Mouse (Mus musculus) layer of hippocampus, postnatal 36 days (tissue): ENCODE data around the gene Gzf1. TPM values are rescaled to one million over a fixed set of nuclear protein-coding genes. Genes with fewer than 3 reads are reported as not detected.

ENCODE experiments used
- DNase-seq, 2 experiments: peaks; one replicate each; pipeline ENCODE4 v3.0.0; 2022
- total RNA-seq, 2 experiments: library from RNA; stranded (reverse); gene quantifications; 2 replicates each; pipeline ENCODE4 v1.2.3; 2021

Gene Gzf1
- total RNA-seq, result 10 to 100 TPM; 32.5 to 33.2 TPM

DNA sequence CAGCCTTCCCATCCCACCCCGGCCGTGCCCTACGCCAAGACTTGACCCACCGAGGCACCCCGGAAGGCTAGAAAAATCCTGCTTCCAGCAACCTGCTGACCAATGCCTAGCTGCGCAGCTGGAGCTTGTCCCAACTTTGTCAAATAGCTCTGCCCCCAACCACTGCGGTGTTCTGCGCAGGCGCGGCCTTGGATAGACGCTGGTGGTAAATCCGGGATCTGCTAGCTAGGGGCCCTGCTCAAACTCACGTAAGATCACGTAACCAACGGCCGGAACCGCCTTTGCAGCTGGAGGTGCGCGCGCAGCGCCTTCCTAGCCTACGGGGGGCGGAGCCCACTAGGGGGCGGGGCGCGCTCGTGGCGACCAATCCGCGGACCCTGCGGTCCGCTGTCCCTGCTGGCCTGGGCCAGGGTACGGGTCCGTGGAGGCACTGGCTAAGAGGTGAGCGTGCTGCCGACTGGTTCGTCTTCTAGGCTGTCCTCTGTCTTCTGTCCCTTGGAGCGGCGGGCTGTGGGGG, at the start of gene Gzf1:
Gene Gzf1 (plus strand): TSS at position 249 of the 517 bp plus-strand sequence.
- peak; percentile 98 to 99 for DNase-seq

DNA sequence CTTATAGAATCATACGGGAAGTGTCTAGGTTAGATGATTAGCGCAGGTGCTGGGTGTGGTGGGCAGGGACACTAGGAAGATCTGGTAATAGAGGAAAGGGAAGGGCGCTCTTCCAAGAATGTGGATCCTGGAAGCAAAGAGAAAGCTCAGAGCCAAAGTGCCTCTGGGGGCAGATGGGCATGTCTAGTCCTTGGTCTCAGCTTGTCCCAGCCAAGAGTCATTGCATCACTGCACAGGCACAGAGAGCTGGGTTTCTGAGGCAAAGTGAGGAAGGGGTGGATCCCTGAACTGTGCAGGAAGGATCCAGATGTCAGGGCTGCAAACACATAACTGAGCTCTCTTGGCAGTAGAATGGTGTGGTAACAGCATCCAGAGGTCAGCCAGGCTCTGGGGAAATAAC, 49.2 kb upstream of the Gzf1 start:
- no peak for DNase-seq

DNA sequence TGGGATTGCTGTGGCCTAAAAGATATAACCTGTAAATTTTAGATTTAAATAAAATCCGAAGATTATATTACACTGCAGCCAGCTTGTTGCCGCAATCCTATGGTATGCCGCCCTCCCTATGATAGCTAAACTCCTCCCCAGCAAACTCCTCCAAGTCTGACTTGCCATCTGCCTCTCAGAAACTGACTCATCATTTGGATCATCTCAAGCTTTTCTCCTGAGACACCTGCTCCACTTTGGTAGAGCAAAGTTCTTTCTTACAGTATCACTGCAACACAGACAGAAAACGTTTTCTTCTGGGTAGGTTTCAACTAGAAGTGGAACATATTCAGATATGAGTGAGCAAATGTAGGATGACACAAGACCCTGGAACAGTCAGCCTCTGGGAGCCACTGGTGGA, 46.4 kb upstream of the Gzf1 start:
- DNase-seq, result peak in 1 of 2 experiments; percentile 16

DNA sequence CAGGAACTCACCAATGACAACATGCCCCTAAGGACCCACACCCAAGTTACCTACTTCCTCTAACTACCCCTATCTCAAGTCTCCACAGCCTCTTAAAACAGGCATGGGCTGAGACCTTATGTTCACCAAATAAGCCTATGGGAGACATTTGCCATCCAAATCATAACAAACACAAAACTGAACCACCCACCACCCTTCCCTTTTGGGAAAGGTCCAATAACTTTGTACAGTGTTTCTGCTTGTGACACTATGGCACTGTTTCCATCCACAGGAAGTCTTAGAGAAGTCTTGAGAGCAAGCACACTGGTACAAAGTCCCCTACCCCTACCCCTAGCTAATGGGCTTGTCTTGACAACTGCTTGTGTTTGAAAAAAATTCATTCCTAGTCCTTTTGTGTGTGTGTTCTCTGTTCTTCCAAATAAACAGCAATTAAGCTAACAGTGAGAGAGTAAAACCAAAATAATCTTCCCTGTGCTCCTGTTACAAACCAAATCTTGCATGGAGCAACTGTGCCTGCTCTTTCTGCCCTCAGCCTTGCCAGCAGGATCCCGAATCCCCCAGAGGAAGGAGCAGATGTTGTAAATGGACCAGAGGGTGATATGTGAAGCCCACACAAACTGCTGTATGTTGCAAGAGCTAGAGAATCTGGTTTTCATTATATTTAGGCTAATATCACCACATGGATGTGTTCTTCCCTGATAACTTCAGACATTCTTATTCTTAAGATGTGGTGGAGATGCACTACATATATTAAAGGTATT, 38.0 kb upstream of the Gzf1 start:
- no peak for DNase-seq

DNA sequence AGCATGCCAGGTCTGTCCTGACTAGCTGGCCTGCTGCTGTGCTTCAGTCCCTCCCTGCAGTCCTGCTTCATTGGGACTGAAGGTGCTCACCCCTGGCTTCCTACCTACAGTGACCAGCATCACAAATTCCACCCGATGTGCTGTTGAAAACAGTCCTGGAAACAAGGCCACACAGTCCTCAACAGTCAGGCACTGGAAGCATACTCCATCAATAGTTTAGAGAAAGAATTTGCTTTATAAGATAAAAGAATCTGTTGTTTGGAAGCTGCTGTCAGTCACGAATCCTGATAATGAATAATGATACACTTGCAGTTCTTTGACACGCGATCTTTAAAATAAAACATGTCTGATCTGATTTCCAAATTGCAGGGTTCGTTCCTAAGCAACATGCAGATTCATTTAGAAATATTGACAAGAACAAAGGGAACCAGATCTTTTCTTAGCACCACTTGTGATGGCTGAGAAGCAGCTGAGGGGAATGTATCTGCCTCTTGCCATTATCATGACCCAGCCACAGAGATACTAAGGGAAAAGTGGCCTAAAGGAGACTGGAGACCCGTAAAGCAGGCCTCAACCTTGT, 36.3 kb upstream of the Gzf1 start:
- DNase-seq, result no peak

DNA sequence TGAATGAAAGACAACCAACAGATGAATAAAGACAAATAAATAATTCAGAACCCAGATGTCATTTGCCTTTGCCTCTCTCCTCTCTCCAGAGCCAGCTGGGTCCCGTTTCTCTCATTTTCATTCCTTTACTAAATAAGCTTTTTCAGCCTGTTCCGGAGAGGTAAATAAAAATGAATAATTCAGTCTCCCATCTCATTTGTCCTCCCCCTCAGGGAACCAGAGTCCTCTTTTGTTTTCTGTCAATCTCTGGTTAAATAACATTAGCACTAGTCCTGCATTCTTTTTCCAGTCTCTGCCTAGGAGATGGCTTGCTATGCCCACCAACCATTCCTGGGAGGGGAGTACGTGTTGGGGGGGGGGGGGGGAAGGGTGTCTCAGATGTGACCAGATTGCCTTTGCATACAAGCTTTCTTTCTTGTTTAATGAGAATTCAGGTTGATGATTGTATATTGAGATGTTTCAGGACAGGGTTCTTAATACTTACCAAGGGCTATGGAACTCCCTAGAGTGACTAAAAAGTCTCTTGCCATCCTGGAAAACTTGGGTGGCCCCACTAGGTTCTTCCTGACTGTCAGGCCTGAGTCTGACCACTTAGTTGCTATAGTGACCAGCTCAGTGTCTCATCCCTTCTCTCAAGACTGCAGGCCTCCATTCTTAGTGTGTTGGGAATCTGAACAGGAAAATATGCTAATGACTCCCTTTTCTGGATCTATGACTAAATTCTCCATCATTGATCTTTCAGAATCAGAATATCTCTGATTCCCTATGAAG, 30.1 kb upstream of the Gzf1 start:
- DNase-seq, result no peak

DNA sequence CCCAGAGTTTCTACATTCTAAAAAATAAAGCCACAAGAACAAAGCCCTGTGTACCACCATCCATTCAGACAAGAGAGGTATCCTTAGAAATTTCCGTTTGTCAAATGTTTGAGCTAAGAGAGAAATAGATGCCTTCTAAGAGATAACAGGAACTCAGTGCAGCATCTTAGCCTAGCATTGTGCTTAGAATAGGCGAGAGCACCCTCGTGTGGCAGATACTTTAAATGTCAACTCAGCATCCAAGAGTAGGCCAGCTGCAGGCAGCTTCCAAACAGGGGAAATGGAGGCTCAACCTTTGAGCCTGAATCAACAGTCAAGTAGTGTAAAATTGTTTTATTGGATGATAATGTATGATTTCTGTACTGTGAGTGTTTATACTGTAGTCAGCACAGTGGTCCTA, 25.9 kb upstream of the Gzf1 start:
- peak; percentile 58 to 60 for DNase-seq

DNA sequence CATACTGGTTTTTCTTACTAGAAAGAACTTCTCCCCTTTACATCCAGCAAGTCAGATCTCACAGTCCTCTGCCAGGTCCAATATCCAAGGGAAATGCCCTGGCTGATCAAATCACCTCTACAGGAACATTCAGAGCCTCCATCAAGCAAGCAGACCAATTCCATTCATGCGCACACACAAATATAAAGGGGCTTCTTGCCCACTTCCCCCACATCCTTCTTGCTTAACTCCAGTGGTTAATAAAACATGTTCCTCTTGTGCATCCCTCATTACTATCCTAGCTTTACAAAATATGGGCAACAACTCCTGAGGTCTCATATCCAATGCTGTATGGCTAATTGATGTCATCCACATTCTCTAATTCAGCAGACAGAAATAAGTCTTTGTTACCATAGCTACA, 17.4 kb upstream of the Gzf1 start:
- DNase-seq, result no peak

DNA sequence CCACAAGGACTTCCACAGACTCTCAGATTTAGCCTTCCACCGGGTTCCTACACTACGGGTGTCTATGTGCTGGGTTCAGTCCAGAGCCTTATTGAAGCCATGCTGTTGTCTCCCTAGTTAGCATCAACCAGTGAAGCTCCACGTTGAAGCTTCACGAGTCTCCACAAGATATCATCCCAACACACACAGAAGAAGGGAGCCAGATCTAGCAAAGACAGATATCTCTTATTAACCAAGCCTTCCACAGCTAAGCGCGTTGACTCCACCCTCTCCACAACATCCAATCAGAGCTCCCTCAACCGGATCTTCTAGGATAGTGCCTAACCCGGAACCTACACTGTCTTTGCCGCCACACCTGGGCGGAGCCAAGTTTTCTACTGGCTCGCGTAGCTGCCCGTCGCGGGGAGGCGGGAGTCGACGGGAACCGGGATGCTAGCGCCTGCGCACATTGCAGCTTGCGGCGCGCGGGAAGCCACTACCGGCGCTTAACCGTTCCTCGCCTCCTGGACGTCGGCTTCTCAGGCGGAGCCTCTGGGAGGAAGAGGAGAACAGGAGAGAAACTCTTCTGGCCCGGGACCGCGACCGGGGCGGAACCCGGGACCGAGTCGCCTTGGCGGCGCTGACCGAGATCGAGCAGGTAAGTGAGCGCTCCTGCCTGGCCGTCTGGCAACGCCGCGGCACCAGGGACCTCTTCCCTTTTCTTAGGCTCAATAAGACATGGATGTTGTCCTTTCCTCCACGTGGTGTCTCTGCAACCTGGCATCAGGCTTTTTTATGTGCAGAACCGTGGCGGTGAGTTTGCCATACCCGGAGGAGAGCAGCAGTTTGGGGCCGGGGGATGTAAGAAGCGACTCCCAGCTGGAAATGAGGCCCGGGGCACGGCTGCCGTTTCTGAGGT, 8.4 kb upstream of the Gzf1 start, which contains the start of gene Nxt1:
Gene Nxt1 (plus strand): TSS at position 403 of the 898 bp plus-strand sequence.
- DNase-seq, result peak; percentile 99 to 100

DNA sequence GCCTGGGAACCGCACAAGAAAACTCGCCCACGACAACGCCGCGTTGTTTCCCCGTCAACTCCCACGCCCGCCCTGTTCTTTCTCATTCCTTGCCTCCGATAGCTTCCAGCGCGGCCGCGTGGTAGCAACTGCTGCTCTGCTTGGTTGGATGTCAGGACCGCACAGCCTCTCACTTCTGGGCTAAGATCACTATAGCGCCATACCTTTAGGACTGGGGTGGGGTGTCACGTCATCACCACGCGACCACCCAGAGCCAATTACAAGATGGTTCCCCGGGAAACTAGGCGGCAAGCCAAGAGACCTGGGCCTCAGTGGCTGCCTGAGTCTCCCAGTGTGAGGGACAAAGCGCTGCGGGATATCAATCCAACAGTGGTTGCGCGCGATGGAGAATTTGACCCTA, 3.0 kb upstream of the Gzf1 start:
- peak; percentile 75 to 83 for DNase-seq

DNA sequence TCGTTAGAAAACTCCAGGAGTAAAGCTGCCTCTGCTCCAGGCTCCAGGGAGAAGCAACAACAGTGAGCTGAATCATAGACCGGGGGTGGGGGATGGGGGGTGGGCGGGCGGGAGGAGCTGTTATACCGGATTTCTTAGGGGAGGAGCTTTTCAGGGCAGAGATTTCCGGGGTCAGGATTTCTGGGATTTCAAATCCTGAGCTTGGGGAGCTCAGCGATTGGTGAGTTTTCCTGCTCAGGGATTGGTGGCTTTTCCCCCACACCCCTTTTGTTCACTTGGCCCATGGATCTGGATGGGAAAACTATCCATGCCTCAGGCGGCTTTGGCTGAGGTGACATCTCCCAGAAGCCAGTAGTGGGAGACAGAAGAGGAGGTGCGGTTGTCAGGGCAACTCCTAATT, 1.5 kb upstream of the Gzf1 start:
- DNase-seq, result peak; percentile 16 to 42

DNA sequence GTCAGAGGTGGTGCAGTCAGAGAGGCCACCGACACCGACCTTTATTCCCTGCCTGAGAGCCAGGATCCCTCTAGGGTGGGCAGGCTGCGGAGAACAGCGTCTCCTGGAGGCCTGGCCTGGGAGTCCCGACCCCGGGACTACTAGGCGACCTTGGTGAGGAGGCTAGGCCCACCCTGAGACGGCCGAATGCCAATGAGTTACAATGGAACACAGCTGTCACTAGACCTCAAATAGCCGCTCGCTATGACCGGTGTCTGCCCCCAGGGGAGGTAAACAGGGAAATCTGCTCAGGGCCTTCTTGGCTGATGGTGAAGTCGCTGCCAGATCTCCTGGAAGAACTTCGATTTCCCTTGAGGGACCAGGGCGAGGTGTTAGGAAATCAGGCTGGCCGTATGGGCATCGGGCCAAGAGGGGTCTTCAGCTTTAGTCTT, 653 bp downstream of the Gzf1 start:
- DNase-seq, result peak in 1 of 2 experiments; percentile 14

DNA sequence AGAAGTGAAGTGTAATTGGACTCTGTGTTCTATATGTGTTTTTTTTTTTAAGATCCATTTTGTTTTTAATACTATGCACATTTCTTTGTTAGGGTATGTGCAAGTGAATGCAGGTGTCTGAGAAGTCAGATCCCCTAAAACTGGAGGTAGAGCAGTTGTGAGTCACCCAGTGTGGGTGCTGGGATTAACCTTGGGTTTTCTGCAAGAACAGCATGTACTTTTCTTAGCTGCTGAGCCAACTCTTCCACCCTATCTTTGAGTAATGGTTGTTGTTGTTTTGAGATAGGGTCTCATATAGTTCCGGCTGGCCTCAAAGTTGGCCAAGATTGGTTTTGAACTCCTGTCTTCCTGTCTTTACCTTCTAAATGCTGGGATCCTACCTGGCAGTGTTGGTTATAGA, 2.2 kb downstream of the Gzf1 start:
- DNase-seq, result no peak

DNA sequence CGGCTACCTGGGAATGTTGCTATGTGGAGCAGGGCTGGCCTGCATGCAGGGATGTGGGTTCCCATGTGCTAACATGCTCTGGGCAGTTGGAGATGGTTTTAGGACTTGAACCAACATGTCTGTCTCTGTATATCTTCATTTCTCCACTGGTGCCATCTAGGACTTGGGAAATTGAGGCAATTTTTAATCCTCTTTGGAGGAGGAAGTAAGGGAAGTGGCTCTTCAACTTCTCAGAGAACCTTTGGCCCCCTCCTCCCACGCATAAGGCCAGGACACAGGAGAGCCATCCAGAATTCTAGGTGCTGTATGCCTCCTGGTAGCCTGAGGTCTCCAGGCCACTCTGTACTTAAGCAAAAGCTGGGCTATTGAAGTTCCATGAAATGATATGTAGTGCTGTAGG, 4.1 kb downstream of the Gzf1 start:
- no peak for DNase-seq

DNA sequence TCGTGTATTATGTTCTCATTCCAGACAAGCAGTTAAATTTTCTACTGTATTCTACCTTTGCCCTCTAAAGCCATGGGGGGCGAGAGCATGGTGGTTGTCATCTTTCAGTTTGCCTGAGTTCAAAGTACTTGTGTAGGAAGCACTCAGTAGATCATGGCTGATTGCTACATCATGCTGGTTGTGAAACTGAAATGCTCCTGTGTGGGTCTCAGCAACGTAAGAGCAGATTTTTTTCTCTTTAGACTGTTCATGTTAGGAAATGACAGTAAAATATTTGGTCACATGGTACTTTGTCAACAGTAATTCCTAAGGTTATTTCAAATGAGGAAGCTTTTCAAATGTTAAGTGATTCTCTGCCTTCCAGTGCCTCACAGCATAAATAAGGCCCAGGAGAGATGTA, 4.9 kb downstream of the Gzf1 start:
- DNase-seq, result no peak

DNA sequence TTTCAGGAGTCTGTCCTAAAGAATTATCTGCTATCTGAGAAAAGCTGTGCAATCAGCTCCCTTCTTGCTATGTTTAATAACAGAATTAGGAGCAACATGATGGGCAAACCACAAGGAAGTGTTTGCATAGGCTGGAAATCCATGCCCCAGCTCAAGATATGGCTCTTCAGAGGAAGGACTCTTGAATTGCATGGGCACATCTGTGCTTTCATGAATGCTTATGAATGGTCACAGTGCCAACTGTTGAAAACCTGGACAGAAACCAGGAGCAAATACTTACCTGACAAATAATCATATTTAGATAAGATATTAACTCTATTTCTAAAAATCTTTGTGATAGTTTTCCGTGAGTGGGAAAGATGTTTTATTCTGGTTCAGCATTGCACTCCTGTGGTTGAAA, 6.0 kb downstream of the Gzf1 start:
- no peak for DNase-seq

DNA sequence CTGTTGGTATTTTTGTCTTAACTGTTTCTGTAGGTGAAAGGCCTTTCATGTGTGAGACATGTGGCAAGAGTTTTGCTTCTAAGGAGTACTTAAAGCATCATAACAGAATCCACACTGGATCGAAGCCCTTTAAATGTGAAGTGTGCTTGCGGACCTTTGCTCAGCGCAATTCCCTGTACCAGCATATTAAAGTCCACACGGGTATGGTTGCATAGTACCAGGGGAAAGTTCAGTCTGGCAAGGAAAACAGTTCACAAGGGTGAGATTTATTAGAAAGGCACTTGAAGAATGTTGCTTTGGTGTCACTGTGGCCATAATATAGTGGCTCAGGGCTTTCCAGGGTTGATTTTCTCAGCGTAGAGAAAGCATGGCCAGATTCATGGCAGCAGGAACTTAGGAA, 7.1 kb downstream of the Gzf1 start:
- no peak for DNase-seq

DNA sequence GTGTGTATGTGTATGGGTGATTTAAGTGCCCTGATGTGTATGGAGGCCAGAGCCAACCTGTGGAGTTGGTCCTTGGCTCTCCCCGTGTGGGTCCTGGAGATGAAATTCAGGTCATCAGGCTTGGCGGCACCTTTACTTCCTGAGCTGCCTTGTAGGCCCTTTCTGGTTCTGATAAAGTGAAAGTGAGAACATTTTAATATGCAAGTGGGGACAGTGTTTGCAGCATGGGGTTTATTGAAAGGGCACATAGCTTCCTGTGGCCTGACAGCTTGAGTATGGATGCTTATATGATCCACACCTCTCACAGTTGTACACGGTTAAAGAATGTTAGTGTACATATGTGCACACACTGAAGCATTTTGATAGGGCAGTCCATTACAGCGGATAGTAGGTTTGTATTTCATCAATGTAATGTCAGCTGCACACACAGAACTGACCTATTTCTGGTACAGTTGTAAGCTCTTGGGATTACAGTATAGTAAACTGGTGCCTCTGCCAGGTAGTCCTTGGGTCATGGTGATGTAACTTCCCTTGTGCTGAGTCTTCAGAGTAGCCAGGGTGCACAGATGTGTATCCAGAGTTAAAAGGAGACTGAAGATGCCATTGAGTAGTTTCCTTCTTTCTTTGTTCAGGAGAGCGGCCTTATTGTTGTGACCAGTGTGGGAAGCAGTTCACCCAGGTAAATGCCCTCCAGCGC, 8.8 kb downstream of the Gzf1 start:
- no peak for DNase-seq

DNA sequence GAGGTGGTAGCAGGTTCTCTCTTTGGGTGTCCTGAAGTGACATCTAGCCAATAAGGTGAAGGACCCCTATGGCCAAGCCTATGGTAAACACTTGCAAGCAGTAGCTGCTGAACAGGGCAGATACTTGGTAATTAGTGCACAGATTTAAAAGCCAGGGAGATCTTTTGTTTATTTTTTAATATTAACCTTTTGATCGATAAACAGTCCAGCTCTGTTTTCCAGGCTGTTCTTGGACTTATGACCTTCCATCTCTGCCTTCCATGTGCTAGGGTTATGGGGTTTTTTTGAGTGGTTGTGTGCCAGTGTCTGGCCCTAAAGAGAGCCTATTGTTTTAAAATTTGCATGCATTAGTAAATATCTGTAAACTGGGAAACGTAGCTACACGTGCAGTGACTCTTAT, 9.5 kb downstream of the Gzf1 start:
- DNase-seq, result no peak

DNA sequence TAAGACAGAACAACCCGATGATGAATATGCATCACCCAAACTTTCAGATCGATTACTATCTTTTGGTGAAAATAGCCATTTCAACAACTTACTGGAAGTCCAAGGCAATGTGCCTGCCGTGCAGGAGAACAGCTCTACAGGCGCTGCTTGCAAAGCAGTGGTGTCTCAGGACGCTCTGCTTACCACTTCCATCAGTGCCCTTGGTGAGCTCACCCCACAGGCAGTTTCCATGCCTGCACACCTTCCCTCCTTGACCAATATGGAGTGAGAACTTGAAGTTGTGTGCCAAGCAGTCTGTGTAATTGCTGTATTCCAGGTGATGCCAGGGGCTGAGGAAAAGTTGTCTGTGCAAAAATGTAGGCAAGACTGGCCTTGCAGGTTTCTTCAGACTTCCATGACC, 10.0 kb downstream of the Gzf1 start:
- no peak for DNase-seq

DNA sequence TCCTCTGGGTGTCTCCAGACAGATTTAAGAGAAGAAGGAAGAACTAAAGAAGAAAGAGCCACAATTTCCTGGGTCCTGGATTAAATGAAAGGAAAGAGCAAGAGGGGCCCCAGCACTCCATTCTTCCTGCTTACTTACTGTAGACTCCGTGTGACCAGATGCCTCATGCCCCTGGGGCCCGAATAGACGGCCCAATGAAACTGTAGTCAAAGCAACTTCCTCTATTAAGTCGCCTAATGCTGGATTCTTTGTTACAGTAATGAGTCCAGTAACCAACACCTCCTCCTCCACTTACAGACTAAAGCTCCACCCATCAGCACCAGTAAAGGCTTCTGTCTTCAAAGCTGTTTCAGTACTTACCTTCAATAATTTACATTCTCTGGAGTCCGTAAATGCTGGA, 17.7 kb downstream of the Gzf1 start:
- DNase-seq, result no peak
